Mouse (Mus musculus) forebrain, embryonic 16.5 days (tissue): ENCODE measurements around the gene Cish. TPM values are rescaled to one million over a fixed set of nuclear protein-coding genes. Genes with fewer than 3 reads are reported as not detected.
"Not testable (repeated sequence)": the region's sequence is repeated elsewhere in the genome, so short reads cannot be mapped to it uniquely, and the experiment has no call there.

Experiments
- ATAC-seq: fragments of 200-750 bp; cut with Nextera tagmentation; 2 replicates; pipeline ENCODE4 v1.8.0; 2017; ENCODE audit warnings: mild to moderate bottlenecking, moderate library complexity
- H3K27ac ChIP-seq: fragments of 300-500 bp; sonication (generic); 2 replicates; pipeline ENCODE4 v1.5.1; 2014; ENCODE audit warnings: low read length, control low read depth
- H3K27me3 ChIP-seq: fragments of 300-500 bp; sonication (generic); replicated peaks from 2 replicates; pipeline ENCODE4 v1.6.1; 2014; ENCODE audit warnings: low read length; ENCODE audit not compliant: control insufficient read depth, insufficient read depth
- H3K36me3 ChIP-seq: fragments of 300-500 bp; sonication (generic); 2 replicates; pipeline ENCODE4 v1.6.1; 2014; ENCODE audit not compliant: control insufficient read depth, insufficient read depth
- H3K4me1 ChIP-seq: fragments of 300-500 bp; sonication (generic); replicated peaks from 2 replicates; pipeline ENCODE4 v1.6.1; 2014; ENCODE audit warnings: low read length; ENCODE audit not compliant: control insufficient read depth, insufficient read depth
- H3K4me2 ChIP-seq: fragments of 300-500 bp; sonication (generic); 2 replicates; pipeline ENCODE4 v1.6.1; 2014; ENCODE audit warnings: mild to moderate bottlenecking, low read length, control low read depth
- H3K4me3 ChIP-seq: fragments of 300-500 bp; sonication (generic); replicated peaks from 2 replicates; pipeline ENCODE4 v1.5.1; 2014; ENCODE audit warnings: mild to moderate bottlenecking, low read length, control low read depth
- H3K9ac ChIP-seq: fragments of 300-500 bp; sonication (generic); replicated peaks from 2 replicates; pipeline ENCODE4 v1.6.1; 2014; ENCODE audit warnings: low read depth, low read length, control low read depth
- H3K9me3 ChIP-seq: fragments of 300-500 bp; sonication (generic); 2 replicates; pipeline ENCODE4 v1.6.1; 2016; ENCODE audit warnings: low read length; ENCODE audit not compliant: control insufficient read depth
- WGBS: fragments of 180-500 bp; shearing (Covaris S2); extraction: QIAGEN DNeasy Blood & Tissue Kit; methylation state at CpG from one replicate; pipeline ENCODE4 v1.1.7; 2014; 5-methylcytosine and 5-hydroxymethylcytosine counted together
- polyA plus RNA-seq: library from polyadenylated mRNA; unstranded; fragments of >200 nt; fragmentation: Nextera tagmentation; extraction: Ambion mirVana; gene quantifications from 2 replicates; pipeline ENCODE4 v1.2.1, GENCODE M21; 2015

The Cish gene
- polyA plus RNA-seq, 1 experiment from 2014 or later: 11.1 TPM

- Histone ChIP-seq H3K4me1 (no peaks in the 10 kb centered on the region), H3K9me3 (no peaks in the 10 kb centered on the region), H3K36me3 (peaks cover 5% of the 10 kb centered on the region; the same call in 1 of the 2 replicates), H3K4me2 (no peak overlapping the region), H3K27ac (no peak overlapping the region), H3K9ac (no peak overlapping the region), H3K4me3 (no peak overlapping the region), H3K27me3 (no peaks in the 10 kb centered on the region)
- no peak for ATAC-seq
- whole genome bisulfite sequencing: 65% methylated on average over 13 of the region's 13 CpGs
These were observed 10.0 kb downstream of the Cish start for GRCm38 (mm10) chr9:107305601-107306542.

DNA sequence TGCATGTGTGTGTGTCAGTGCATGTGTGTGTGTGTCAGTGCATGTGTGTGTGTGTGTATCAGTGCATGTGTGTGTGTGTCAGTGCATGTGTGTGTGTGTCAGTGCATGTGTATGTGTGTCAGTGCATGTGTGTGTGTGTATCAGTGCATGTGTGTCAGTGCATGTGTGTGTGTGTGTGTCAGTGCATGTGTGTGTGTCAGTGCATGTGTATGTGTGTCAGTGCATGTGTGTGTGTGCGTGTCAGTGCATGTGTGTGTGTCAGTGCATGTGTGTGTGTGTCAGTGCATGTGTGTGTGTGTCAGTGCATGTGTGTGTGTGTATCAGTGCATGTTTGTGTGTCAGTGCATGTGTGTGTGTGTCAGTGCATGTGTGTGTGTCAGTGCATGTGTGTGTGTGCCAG lies 10.8 kb downstream of the Cish start:
- H3K4me2 ChIP-seq, H3K9ac ChIP-seq, H3K27me3 ChIP-seq, H3K9me3 ChIP-seq, ATAC-seq, H3K4me3 ChIP-seq, H3K4me1 ChIP-seq, H3K27ac ChIP-seq, H3K36me3 ChIP-seq: not testable (repeated sequence)
- 100% methylated on average over 1 of the region's 1 CpGs for WGBS

- H3K4me3 ChIP-seq: no peak overlapping the region
- no peaks in the 10 kb centered on the region for H3K27me3 ChIP-seq
- no peak overlapping the region for H3K9ac ChIP-seq
- ATAC-seq: no peak
- no peak overlapping the region for H3K4me2 ChIP-seq
- no peaks in the 10 kb centered on the region for H3K4me1 ChIP-seq
- H3K9me3 ChIP-seq: no peaks in the 10 kb centered on the region
- H3K27ac ChIP-seq: no peak overlapping the region
- H3K36me3 ChIP-seq: no peaks in the 10 kb centered on the region
- WGBS: 92% methylated on average over 11 of the region's 11 CpGs
These were observed 11.5 kb downstream of the Cish start for GRCm38 (mm10) chr9:107307099-107307872.

DNA sequence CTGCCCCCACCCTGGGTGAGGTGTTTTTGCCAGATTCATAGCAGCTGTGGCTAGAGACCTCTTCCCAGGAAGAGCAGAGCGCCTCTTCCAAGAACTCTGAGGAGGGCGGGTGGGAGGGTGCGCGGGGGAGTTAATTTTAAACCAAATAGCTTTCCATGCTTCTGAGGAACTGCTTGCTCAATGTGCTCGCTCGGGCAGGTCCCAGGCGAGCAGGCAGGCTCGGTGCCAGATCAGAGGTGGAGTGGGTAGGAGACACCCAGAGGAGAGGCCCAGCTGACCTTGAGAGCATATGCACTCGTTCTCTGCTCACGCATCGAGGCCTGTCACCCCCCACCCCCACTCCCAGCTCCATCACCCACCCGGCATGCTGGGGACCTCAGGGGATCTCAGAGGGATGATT lies 12.1 kb downstream of the Cish start:
- Histone ChIP-seq H3K4me3 (no peak overlapping the region), H3K36me3 (no peaks in the 10 kb centered on the region), H3K9me3 (no peaks in the 10 kb centered on the region), H3K27ac (no peak overlapping the region), H3K27me3 (no peaks in the 10 kb centered on the region), H3K9ac (no peak overlapping the region), H3K4me1 (no peaks in the 10 kb centered on the region), H3K4me2 (no peak overlapping the region)
- WGBS: 73% methylated on average over 12 of the region's 12 CpGs
- no peak for ATAC-seq

DNA sequence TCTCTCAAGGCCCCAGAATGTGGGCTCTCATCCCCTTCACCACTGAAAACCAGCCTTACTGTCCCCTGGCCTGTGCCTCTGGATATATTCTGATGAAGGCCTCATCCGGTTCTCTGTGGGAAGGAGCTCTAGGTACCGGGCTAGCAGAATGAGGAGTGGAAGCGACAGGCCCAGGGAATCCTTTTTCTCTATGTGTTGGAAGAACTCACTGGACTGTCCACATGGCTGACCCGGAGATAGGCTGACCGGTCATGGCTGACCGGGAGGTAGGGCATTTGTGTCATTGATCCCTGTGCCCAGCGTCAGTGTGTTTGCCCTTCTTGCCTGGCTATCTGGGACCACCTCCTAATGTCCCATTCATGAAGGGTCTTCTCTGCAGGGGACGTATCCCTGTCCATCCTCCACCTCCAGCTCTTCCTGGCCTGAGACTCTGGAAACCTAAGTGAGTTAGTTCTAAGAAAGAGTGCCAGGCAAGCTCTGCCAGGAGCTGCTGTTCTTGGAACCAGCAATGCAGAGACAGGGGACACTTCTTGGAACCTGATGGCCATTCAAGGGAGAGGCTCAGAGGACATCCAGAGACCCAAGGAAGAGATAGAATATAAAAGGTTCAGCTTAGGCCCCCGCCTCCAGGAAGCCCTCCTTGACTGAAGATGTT lies 12.6 kb downstream of the Cish start:
- no peaks in the 10 kb centered on the region for H3K27me3 ChIP-seq
- no peak overlapping the region for H3K9ac ChIP-seq
- H3K9me3 ChIP-seq: no peaks in the 10 kb centered on the region
- WGBS: 85% methylated on average over 9 of the region's 9 CpGs
- no peaks in the 10 kb centered on the region for H3K4me1 ChIP-seq
- no peak overlapping the region for H3K4me2 ChIP-seq
- no peak overlapping the region for H3K4me3 ChIP-seq
- no peak overlapping the region for H3K27ac ChIP-seq
- H3K36me3 ChIP-seq: no peaks in the 10 kb centered on the region
- no peak for ATAC-seq

DNA sequence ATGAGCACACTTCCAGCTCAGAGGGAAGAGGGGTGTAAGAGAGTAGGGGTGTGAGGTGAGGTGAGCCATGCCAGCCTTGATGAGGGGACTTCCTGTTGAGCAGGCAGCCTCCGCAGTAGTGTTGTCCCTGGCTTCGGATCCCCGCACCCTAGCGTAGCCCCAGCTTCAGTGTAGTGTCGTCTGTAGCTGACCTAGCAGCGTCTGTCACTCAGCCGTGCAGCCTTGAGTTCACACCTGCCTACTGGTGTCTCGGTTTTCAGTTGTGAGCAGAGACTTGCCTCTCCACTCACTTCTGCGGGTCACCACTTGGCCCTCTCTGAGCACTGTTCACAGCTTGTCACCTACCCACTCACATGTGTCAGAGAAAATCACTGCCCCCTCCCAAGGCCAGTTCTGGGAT lies 13.3 kb downstream of the Cish start:
- Histone ChIP-seq H3K36me3 (no peaks in the 10 kb centered on the region), H3K4me1 (no peaks in the 10 kb centered on the region), H3K4me3 (no peak overlapping the region), H3K9me3 (no peaks in the 10 kb centered on the region), H3K4me2 (no peak overlapping the region), H3K27me3 (no peaks in the 10 kb centered on the region), H3K27ac (no peak overlapping the region), H3K9ac (no peak overlapping the region)
- ATAC-seq: no peak
- WGBS: 86% methylated on average over 9 of the region's 9 CpGs

- no peak overlapping the region for H3K4me2 ChIP-seq
- no peak for ATAC-seq
- no peaks in the 10 kb centered on the region for H3K36me3 ChIP-seq
- H3K4me3 ChIP-seq: no peak overlapping the region
- H3K9me3 ChIP-seq: no peaks in the 10 kb centered on the region
- H3K9ac ChIP-seq: no peak overlapping the region
- no peak overlapping the region for H3K27ac ChIP-seq
- no peaks in the 10 kb centered on the region for H3K27me3 ChIP-seq
- WGBS: 72% methylated on average over 5 of the region's 5 CpGs
- no peaks in the 10 kb centered on the region for H3K4me1 ChIP-seq
These were observed 13.8 kb downstream of the Cish start for GRCm38 (mm10) chr9:107309600-107309999.

DNA sequence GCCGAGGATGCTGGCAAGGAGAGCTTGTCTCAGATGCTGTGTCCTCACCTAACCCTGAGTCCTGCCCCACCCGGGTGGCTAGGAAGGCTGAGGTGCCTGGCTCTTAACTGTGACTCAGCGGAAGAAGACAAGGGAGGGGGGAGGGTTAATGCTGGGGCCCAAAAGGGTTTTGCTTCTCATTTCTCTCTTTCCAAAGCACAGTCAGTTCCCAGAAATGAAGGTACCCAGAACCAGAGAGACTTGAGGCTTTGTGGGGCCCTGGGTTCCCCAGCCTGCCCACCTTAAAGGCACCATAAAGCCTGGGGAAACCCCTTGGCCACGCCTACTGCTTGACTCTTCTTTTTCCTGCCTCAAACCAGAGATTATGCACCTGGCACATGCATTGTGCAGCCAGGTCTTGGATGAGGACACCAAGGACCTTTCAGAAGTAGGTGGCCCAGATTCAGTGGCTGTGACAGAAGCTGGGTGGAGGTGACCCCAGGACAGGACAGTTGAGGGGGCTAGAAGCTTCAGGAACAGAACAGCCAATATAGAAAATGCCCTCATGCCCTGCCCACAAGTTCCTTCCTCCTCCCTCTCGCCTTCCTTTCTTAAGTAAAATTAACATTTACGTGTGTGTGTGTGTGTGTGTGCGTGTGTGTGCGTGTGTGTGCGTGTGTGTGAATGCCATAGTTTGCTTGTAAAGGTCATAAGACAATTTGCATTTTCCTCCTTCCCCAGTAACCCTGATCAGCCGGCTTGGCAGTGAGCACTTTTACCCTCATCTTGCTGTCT lies 17.2 kb downstream of the Cish start:
- no peak for ATAC-seq
- Histone ChIP-seq H3K36me3 (no peaks in the 10 kb centered on the region), H3K27ac (no peak overlapping the region), H3K4me3 (no peak overlapping the region), H3K27me3 (no peaks in the 10 kb centered on the region), H3K9ac (no peak overlapping the region), H3K4me2 (no peak overlapping the region), H3K9me3 (no peaks in the 10 kb centered on the region), H3K4me1 (no peaks in the 10 kb centered on the region)
- WGBS: 69% methylated on average over 10 of the region's 10 CpGs
